Mouse (Mus musculus) spleen, adult 12 weeks (tissue): ENCODE measurements around the gene Crybb2.
"Not testable (repeated sequence)": the region's sequence is repeated elsewhere in the genome, so short reads cannot be mapped to it uniquely, and the experiment has no call there.

Experiments
- DNase-seq: peaks from one replicate; pipeline ENCODE4 v3.0.0; 2022; ENCODE audit warnings: low spot score

Gene Crybb2

DNA sequence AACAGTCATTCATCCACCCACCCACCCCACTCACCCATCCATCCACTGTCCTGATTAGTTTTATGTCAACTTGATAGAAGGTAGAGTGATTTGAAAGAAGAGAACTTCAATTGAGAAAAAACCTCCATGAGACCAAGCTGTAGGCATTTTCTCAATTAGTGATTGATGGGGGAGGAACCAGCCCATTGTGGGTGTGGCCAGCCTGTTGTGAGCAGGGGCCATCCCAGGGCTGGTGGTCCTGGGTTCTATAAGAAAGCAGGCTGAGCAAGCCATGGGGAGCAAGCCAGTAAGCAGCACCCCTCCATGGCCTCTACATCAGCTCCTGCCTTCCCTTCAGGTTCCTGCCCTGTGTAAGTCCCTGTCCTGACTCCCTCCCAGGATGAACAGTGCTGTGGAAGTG, at the start of gene Crybb2:
Crybb2 (minus strand) TSS at position 101 of the 400 bp plus-strand sequence.
- no peak for DNase-seq

DNA sequence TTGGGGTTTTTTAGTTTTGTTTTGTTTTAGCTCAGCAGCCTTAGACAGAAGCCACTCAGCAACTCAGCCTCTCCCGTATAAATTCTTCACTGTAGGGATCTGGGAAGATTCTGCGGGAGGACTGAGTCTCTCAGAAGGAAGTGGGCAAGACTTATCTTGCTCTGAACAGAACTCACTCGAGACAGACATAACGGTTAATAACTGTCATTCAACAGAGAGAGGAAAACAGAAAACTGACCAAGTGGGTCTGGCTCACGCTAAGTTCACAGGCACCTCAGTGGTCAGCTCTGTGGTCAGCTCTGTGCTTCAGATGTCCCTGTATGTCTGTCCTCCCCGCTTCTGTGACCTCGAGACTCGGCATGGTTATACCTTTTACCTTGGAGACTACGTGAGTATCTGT, 49.4 kb upstream of the Crybb2 start:
- DNase-seq = no peak

DNA sequence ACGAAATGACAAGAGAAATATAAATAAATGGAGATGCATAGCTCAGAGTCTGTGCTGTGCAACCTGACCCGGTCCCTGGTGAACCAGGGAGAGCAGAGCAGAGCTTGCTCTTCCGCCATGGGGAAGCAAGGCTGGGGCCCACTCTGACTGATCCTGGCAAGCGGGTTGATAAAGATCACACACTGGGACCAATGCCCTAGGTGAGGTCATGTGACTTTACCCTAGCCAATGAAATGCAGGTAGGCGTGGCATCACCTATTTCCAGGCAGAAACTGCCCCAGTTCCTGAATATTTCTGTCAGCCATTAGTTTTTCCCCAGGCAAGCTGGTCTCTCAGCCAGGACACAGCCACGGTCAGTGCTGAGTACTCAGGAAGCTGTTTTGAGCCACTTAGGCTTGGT, 48.8 kb upstream of the Crybb2 start:
- peak; percentile 19 for DNase-seq

DNA sequence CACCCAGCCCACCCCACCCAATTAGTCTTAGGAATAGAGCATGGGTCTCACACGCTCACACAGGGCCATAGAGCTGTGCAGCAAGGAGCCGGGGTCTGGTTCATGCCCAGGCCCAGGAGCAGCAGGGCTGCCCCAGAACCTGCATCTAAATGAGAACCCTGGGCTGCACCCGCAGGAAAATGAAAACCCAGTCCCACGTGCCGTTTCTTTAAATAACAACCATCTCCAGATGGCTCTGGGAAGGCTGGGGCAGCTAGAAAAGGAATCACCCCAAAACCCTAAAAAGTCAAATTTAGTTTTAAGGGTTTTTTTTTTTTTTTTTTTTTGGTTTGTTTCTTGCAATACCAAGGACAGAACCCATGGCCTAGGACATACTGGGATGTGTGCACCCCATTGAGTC, 47.4 kb upstream of the Crybb2 start:
- DNase-seq = no peak

DNA sequence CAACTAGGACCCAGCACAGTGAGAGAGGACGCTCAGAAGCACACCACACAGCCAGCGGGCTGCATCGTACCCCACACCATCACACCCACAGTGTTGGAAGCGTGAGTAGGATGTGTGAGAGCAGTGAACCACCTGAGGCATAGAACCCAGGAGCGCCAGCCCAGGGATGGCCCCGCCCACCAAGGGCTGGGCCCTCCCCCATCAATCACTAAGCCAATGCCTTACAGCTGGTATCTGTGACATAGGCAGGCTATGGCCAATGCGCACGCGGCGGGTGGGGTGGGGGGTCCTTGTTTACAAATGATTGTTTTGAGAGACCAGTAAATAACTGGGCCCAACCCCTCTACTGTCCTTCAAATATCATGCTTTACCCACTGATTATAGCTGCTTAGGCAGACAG, 46.0 kb upstream of the Crybb2 start:
- no peak for DNase-seq

DNA sequence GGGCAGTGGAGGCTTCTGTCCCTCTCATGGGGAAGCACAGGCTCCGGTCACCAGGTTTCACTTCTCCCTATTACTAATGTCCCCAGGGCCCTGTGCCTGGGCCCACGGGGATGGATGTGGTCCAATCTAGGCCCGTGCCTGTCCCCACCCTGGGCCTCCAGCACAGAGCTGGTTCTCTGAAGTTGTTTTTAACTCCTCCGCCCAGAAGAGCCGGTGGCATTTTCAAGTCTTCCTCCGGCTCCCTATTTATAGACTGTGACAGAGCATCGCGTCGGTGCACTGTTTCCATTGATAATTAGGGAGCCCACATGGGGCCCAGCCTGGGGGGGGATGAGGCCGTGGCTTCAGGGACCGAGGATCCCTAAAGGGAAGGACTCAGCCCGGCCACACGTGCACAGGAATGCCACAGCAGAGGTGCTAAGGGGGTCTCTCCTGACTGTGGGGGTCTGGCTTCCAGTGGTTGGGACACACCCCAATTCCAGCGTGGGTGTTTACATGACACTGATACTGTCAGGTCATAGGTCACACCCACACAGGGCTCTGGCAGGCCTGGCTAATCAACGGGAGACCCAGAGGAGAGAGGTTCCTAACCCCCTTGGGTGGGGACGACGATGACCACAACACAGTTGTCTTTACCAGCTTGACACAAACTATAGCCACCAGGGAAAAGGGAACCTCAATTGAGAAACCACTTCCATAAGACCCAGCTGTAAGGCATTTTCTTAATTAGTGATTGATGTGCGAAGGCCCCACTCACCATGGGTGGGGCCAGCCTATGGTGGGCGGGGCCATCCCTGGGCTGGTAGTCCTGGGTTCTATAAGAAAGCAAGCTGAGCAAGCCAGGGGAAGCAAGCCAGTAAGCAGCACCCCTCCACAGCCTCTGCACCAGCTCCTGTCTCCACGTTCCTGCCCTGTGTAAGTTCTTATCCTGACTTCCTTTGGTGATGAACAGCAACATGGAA, 44.6 kb upstream of the Crybb2 start:
- no peak for DNase-seq

DNA sequence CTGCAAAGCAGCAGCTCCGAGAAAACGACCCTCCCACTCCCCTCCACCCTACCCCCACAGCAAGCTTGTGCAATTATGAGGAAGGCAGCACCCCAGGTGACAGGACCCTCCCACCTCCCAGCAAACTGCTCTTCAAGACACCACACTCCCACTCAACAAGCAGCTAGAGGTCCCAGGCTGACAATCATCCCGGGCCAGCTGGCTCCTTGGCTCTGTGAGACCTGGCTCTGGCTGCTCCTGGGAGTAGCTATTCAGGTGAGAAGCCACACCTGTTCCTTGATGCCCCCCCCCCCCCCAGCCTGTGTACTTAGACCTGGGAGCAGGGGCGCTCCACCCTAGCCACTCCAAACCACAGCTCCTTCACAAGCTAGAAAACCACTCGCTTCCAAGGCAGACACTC, 43.2 kb upstream of the Crybb2 start:
- DNase-seq = no peak

DNA sequence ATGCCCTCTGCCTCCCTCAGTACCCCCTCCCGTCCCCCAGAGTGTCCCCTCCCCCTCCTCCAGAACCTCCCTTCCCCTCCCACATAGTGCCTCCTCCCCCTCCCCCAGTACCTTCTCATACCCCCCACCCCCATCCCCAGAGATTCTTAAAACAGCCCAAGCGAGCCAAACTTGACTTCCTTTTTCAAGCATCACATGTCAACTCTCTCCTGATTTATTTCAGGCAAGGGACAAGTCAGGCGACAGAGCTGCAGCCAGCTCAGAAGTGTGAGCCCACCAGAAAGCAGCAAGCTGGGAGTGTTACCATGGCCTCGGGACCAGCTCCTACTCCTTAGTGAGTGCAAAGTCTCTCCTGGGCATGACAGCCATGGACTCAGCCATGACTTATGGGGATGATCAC, 41.4 kb upstream of the Crybb2 start:
- no peak for DNase-seq

DNA sequence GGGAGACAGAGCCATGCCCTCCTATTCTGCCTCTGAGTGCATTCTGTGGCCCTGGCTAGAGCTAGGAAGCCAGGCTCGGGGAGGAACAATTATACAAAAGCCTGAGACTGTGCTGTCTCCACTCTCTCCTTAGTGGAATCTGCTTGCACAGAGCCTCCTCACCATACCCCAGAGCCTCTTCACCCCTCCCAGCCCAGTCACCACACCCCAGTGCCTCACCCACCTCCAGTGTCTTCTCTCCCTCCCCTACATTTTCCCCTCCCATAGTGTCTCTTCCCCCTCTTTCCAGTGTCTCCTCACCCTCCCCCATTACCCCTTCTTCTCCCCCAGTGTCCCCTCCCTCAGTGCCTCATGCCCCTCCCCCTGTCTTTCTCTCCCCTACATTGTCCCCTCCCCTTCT, 41.0 kb upstream of the Crybb2 start:
- DNase-seq = no peak

DNA sequence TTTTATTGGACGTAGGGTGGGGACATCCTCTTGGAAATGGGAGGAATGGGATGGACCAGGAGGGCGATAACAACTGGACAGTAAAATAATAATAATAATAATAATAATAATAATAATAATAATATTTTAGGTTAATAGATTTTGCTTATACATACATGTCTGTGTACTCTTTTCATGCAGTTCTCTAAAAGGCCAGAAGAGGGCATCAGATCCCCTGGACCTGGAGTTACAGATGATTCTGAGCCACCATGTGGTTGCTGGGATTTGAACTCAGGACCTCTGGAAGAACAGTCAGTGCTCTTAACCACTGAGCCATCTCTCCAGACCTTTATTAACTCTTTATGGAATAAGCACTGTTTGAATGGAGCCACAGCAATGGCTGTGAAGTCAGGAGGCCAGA, 39.7 kb upstream of the Crybb2 start:
- not testable (repeated sequence) for DNase-seq

DNA sequence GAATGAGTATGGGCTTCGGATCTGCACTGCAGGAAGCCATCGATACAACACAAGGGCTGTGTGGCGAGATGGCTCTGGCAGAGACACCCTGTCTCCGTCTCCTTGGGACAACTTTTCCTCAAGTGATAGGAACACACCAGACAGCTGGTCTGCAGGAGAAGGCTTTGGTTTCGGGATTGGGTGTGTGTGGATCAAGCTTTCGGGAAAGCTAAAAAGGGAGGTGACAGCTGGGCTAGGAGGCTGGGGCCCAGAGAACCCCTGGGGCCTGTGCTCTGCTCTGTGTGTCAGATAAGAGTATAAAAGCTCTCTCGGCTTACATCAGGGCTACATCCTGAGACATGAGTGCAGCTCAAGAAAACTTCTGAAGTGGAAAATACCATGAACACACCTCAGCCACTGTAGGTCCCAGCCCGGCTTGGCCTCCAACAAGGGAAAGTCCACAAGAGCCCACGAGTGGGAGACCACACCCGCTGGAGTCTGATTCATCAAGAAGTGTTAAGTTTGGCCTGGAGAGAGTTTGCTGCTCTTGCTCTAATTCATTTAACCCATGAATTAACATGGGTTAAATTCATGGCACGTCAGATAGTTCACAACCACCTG, 38.3 kb upstream of the Crybb2 start:
- DNase-seq = no peak

DNA sequence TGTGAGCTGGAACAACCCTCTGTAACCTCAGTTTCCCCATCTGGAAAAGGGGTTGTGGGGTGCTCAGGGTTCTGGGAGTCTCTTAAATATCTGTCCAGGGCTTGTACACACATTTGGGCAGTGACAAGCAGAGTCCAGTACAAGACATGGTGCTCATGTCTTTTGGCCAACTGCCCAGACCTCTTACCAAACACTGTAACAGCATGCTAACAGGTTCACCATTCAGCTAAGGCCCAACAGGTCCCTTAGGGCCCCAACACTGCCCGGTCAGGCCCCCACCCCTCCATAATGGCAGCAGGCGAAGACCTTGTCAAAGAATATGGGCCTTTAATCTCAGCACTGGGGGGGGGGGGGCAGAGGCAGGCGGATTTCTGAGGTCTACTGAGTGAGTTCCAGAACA, 37.8 kb upstream of the Crybb2 start:
- no peak for DNase-seq

DNA sequence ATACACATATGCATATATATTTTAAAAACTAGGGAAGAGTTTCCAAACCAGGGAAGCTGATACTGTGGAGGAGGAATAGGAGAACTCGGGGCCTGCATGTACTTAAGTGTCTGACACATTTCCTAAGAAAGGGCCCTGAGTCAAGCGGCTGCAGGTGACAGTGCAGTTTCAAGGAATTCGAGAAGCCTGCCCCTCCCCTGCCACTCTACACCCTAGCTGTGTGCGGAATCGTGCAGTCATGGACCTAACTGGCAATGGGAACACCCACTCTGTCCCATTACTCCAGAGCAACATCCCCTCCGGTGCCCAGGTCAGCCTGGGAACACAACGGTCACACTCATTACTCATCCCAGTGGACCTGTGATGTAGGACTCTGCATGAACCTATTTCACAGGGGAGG, 36.7 kb upstream of the Crybb2 start:
- no peak for DNase-seq

DNA sequence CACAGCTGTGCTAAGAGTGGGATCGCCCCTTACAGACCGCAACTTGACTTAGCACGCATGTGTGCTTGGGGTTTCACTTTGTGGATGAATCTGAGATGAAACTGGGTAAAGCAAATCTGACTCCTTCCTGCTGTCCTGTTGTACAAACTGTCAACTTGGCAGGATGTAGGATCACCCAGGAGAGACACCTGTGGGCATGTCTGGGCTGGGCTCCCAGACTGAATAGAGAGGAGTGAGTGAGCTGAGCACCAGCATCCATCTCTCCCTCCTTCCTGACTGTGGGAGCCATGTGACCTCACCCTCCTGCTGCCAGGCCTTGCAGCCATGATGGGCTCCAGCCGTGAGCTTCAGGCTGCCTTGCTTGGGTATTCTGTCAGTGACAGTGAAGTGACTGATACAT, 35.6 kb upstream of the Crybb2 start:
- DNase-seq = no peak

DNA sequence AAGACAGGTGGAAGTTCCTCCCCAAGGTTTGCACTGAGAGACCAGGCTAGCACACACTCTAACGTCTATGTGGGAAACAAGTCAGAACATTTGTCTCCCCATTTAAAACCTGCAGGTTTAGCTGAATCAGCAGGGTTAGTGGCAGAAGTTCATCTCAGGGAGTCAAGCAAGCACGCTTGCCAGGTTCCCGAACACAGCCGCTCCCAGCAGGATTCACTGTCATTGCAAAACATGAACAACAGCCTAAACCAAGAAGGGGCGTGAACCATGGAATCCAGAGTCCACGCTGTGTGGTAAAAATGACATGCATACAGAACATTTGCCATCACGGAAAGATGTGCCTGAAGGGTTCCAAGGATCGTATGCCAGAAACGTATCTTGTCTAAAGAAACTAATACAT, 35.1 kb upstream of the Crybb2 start:
- no peak for DNase-seq

DNA sequence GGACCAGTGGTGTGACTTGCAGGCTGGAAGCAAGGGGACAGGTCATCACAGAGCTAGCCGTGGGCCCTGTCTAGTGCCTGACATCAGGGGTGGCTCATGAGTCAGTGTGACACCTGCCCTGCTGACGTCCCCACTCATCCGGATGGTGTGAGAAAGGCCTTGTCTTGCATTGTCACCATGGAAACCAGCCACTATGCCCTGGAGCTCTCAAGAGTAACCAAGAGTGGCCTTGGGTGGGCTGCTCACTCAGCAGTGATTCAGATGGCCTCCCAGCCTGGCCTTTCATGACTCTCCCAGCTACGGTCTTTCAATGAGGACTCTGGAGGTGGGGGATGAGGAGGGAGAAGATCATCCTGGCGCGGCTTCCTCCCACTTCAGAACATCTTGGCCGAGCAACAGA, 32.5 kb upstream of the Crybb2 start:
- no peak for DNase-seq

DNA sequence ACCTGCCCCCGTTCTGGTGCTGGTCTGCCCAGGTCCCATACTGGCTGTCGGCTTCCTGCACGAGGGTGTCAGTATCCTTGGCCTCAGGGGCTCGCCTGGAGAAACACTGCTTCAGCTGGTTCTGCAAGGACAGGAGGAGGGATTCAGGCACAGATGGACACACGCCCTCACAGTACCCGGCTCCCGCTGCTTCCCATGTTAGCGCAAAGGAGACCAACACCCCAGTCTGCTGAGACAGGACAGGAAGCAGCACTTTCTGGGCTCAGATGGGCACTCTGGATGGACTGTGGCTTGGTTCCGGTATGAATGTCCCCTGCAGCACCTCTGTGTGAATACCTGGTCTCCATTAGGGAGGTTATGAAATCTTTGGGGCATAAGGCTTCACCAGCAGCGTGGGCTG, 31.5 kb upstream of the Crybb2 start:
- no peak for DNase-seq

DNA sequence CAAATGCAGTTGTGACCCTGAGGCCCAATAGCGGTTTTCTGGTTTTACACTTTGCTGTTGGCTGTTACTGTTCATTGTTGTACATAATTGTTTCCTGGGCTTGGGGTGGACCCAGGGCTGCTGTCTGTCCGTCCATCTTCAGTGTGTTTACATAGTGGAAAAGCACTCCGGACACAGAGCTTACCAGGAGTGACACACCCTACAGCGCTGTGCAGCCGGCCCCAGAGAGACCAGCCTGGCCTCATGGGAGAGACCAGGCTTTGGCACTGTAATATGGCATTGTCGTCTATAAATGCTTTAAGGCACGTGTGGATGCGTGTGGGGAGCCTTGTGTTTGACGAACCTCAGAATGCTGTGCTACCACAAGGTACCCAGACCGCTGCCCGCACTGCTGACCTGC, 30.5 kb upstream of the Crybb2 start:
- DNase-seq = no peak

DNA sequence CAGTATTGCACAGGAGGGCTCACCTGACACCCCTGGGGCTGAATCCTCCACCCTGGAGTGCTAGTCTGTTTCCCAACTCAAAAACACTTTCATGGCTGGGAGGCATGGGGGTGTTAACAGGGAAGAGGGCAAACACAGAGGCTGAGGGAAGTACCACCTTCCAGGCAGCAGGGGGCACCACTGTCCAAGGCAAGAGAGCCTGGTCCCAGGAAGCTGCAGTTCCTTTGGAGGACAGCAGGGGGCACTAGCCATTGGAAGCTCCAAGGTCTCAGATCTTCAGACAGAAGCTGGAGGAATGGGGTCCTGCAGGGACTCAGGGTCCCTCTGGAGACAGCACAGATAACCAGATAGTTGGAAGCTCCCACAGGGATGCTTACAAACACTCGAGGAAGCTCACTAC, 29.6 kb upstream of the Crybb2 start:
- DNase-seq = peak; percentile 58

DNA sequence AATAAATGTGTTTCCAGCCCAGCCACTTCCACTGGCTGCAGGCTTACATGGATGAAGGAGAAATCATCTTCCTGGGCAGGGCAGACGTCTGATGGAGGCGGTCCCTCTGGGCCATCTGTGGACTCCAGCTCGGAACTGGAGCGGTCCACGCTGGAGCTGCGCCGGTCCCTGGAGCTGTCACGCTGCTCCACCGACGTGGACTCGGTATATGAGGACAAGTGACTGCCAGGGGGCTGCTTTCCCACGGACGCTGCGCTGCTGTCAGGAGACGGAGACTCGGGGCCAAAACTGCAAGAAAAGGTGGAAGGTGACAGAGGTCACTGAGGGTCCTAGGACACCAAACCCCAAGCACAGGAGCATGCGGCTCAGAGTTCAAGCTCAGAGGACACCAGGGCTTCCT, 27.6 kb upstream of the Crybb2 start:
- no peak for DNase-seq

DNA sequence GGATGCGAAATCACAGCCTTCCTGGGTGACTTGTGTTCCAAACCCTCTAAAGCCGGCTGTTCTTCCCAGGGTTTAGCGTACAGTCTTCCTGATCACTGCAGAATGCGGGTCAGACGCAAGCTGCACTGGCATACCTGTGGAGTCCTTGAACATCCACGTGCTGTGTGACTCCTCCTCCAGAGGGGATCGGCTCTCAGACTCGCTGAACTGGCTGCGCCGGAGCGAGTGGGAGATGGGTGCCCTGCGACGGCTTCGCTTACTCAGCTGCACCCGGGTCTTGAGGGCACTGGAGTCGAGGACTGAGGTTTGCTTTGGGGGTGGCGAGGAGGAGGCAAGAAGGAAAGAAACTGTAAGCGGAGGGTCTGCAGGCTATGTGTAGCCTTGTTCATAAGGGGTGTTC, 25.5 kb upstream of the Crybb2 start:
- no peak for DNase-seq

DNA sequence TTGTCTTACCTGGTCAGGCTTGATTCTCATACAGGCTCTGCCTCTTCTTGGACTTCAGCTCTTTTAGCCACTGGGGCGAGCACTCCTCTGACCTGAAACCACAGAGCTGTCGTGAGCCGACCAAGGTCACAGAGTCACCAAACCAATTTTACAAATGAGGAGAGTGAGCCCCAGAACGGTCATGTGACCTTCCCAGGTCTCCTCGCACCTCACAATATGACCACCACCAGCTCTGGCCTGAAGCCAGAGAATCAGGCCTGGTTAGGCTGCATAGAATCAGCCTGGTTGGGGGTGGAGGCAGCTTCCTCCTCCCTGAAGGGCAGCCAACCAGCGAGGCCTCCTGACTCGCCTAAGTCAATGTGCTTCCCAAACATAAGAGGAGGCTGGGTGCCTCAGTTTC, 22.5 kb upstream of the Crybb2 start:
- no peak for DNase-seq

DNA sequence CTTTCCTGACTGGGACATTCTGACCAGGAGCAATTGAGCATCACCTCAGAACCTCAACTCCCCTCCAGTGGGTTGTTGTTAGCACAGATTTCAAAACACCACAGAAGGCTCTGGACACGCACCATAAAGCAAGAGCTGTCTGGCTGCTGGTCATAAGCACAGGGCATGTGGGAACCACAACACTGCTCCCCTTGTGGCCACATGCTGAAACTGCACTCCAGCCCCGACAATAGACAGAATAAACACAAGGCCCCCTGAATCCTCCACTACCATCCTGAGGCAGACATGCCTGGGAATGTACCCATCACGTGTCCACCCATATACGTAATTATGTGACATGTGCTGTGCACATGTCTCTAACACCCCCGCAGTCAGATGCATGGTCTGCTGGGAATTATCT, 21.2 kb upstream of the Crybb2 start:
- DNase-seq = no peak

DNA sequence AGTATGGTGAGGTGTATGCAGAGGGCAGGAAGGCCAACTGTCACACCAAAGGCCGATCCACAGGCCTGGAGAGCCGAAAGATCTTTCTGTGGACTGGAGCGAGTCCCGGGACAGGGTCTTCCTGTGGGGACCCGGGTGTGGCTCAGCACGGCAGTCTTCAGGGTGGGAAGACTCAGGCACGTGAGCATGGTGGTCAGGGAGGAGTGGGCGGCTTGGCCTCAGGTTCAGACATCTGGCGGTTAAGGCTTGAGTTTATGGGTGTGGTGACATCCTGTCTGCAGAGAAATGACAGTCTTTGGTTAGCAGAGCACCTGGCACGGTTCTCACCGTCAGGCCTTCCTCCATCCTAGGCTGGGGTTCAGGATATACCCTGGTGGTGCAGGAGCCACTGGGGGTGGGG, 20.8 kb upstream of the Crybb2 start:
- no peak for DNase-seq
